Mouse (Mus musculus): ENCODE results near the gene 1700025G04Rik.

DNA sequence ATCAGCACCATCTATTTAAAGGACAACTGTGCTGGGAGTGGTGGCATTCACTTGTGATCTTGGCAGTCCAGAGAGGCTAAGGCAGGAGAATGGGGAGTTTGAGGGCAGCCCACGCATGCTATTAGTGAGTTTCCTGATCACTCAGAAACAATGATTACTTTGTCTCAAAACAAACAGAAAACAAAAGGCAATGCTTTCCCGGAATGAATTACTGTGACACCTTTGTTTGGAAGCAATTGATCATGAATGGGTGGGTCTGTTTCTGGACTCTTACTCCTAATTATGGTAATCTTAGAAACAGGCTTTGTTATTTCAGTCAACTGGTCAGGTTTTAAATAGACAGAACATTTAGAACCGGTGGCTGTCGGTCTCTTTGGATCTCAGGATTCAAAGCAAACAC lies 211.5 kb downstream of the 1700025G04Rik start:
- TF ChIP-seq CTCF (IDR thresholded peaks at IDR 0.05; ENCODE audit: low read depth) (no peak), EP300 (optimal IDR thresholded peaks at IDR 0.05) (no peak)
